Mouse (Mus musculus) liver, embryonic 12.5 days (tissue): ENCODE data around the gene Fam205c. TPM values are rescaled to one million over a fixed set of nuclear protein-coding genes. Genes with fewer than 3 reads are reported as not detected.

ENCODE experiments used
- polyA plus RNA-seq: library from polyadenylated mRNA; unstranded; fragments of >200 nt; fragmentation: Nextera tagmentation; extraction: Ambion mirVana; gene quantifications from 2 replicates; pipeline ENCODE4 v1.2.1, GENCODE M21; 2016

Fam205c gene
- polyA plus RNA-seq, 1 experiment from 2014 or later, result 0.33 TPM

Other genes with a start within 250 kb of the Fam205c start
- not detected in 2 replicates for gene Gm2564, start 244.5 kb downstream of the Fam205c start, polyA plus RNA-seq
- gene Ccl27b, start 219.0 kb downstream of the Fam205c start, polyA plus RNA-seq, result not detected in 2 replicates
- gene Il11ra2, start 212.3 kb downstream of the Fam205c start, polyA plus RNA-seq, result not detected in 2 replicates
- gene 4930578G10Rik, start 138.7 kb downstream of the Fam205c start, polyA plus RNA-seq, result not detected in 2 replicates
- not detected in 2 replicates for gene Ccl19, start 117.7 kb downstream of the Fam205c start, polyA plus RNA-seq
- gene Ccl21a, start 100.2 kb downstream of the Fam205c start, polyA plus RNA-seq, result 0.38 TPM in 1 of 2 replicates, not detected in the other
- 0.15 and 0.18 TPM in 2 replicates for gene Fam205a1, start 20.3 kb downstream of the Fam205c start, polyA plus RNA-seq
- gene Gm12394, start 17.5 kb downstream of the Fam205c start, polyA plus RNA-seq, result 0.05 and 0.07 TPM in 2 replicates
- 0.18 and 0.26 TPM in 2 replicates for gene Phf24, start 42.4 kb upstream of the Fam205c start, polyA plus RNA-seq
- gene Dnajb5, start 75.6 kb upstream of the Fam205c start, polyA plus RNA-seq, result 0.94 and 1.2 TPM in 2 replicates
- 0.20 and 0.47 TPM in 2 replicates for gene 1700022I11Rik, start 95.4 kb upstream of the Fam205c start, polyA plus RNA-seq
- 354 and 366 TPM in 2 replicates for gene Vcp, start 126.3 kb upstream of the Fam205c start, polyA plus RNA-seq
- 12.3 and 13.6 TPM in 2 replicates for gene Fancg, start 136.3 kb upstream of the Fam205c start, polyA plus RNA-seq
- gene Pigo, start 151.6 kb upstream of the Fam205c start, polyA plus RNA-seq, result 16.8 and 19.4 TPM in 2 replicates
- gene Stoml2, start 157.5 kb upstream of the Fam205c start, polyA plus RNA-seq, result 280 and 292 TPM in 2 replicates
- gene Fam214b, start 172.0 kb upstream of the Fam205c start, polyA plus RNA-seq, result 28.9 and 32.2 TPM in 2 replicates
- gene Unc13b, start 184.7 kb upstream of the Fam205c start, polyA plus RNA-seq, result 0.91 and 1.2 TPM in 2 replicates